Comparison of ENCODE assay signal across 15 mouse cellular contexts in the genomic region with DNA sequence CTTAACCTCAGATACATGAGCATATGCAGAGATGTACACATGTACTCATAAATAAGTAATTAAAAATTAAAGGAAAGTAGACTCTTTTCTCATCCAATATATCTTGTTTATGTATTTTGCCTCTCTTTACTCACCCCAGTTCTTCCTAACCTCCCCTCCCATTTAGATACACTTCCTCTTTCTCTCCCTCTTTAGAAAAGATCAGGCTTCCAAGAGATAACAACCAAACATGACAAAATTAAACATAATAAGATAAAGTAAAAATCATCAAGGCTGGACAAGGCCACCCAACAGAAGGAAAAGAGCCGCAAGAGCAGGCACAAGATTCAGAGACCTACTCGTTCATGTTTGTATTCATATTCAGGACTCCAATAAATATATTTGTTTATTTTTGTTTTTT.
"Had no signal": no experiment of that assay in that cellular context is flagged by ENCODE, and none has a peak within 500 bp of the region (broad histone marks: within the 10 kb centered on the region; RNA-seq: fewer than 3 reads in every experiment).

No protein-coding gene starts in this region.

- H3K27me3 ChIP-seq: neural tube, embryonic 13.5 days; neural tube, embryonic 15.5 days; stomach, embryonic 15.5 days had no signal

- DNase-seq: retina, postnatal 1 day; right cerebral cortex, adult 18-20 months; right cerebral cortex, postnatal 14 days; right cerebral cortex, postnatal 25 days; right cerebral cortex, postnatal 4 days; spleen, adult 18-20 months; thymus, adult 18-20 months; thymus, adult 2 months; thymus, postnatal 25 days; thymus, postnatal 36 days; thymus, postnatal 4 days had no signal

- H3K36me3 ChIP-seq: neural tube, embryonic 13.5 days; neural tube, embryonic 15.5 days; stomach, embryonic 15.5 days had no signal

- H3K9me3 ChIP-seq: neural tube, embryonic 13.5 days; neural tube, embryonic 15.5 days; stomach, embryonic 15.5 days had no signal

- H3K9ac ChIP-seq: neural tube, embryonic 13.5 days; neural tube, embryonic 15.5 days; stomach, embryonic 15.5 days had no signal

- H3K4me2 ChIP-seq: neural tube, embryonic 13.5 days; neural tube, embryonic 15.5 days; stomach, embryonic 15.5 days had no signal

- H3K27ac ChIP-seq: neural tube, embryonic 13.5 days; neural tube, embryonic 15.5 days; stomach, embryonic 15.5 days; stomach, postnatal 0 days had no signal

- H3K4me1 ChIP-seq: neural tube, embryonic 13.5 days; neural tube, embryonic 15.5 days; stomach, embryonic 15.5 days had no signal

- H3K4me3 ChIP-seq: neural tube, embryonic 13.5 days; neural tube, embryonic 15.5 days; stomach, embryonic 15.5 days had no signal
